Mouse (Mus musculus): ENCODE data around the gene Nkd2. TPM values are rescaled to one million over a fixed set of nuclear protein-coding genes. Genes with fewer than 3 reads are reported as not detected.

The Nkd2 gene
- total RNA-seq, 2 experiments from 2014 or later, result 3.3 TPM

DNA sequence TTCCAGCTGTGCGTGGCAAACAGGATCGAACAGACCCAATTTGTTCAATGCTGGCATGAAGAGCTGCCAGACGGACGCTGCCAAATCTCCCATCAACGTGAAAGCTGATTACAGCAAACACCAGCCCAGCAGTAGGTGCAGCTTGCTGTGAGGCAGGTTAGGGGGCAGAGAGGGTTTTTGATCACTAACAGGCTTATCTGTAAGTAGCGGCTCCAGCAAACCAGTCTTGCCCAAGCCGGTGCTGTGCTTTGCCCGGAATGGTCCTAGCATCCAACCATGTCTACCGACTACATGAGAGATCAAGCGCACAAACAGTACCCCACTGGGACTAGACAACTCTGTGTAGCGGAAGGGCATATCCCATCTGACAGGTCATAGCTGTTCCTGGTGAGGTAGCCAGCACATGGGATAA, 8.3 kb downstream of the Nkd2 start:
- no peak for TF ChIP-seq CTCF (IDR thresholded peaks at IDR 0.05)
- intact Hi-C loops (cut with DNase I), result no loop called here
- Histone ChIP-seq H3K4me3 (no peak overlapping the region), H3K27ac (no peak overlapping the region)
- no peak for DNase-seq (ENCODE audit: extremely low spot score in 1 of 2, low spot score in 2 of 2)

DNA sequence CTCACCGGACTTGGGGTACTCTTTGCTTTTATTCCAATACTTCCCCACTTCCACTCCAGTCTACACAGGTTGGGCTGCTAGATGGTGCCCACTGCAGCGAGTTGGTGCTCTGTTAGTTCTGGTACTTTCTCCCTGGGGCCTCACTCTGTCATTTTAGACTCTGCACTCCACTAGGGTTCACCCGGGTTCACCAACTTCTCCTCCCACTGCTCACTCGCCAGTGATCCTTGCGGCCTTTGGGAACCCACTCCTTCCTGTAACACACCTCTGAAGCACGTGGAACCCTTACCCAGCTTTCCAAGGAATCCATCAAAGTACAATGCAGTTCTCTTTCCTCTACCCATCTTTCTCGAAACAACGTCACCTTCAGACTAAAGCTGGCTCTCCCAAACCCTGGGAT, 9.7 kb downstream of the Nkd2 start:
- H3K27ac ChIP-seq, result no peak overlapping the region
- intact Hi-C loops (cut with DNase I), result no loop called here
- DNase-seq (ENCODE audit: extremely low spot score in 1 of 2, low spot score in 2 of 2), result no peak
- no peak for TF ChIP-seq CTCF (IDR thresholded peaks at IDR 0.05)
- no peak overlapping the region for H3K4me3 ChIP-seq

DNA sequence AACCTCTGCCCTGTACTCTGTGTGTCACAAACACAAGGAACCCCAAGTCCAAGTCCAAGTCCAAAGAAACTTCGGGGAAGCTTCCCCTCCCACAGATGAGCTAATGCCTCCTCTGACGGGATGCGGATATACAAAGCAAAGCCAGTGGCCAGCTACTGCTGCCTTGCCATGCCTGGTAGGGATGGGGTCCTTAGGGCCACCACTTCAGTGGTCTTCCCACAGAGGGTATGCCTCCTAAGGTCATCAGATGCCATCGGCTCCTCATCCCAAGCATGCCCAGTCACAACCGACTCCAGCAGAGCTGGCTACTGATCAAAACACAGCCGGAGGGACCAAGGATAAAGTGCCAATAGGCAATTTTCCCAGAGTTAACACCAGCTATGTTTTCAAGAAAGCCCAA, 10.9 kb downstream of the Nkd2 start:
- intact Hi-C loops (cut with DNase I), result no loop called here
- no peak for DNase-seq (ENCODE audit: extremely low spot score in 1 of 2, low spot score in 2 of 2)
- no peak for TF ChIP-seq CTCF (IDR thresholded peaks at IDR 0.05)
- Histone ChIP-seq H3K27ac (no peak overlapping the region), H3K4me3 (no peak overlapping the region)

DNA sequence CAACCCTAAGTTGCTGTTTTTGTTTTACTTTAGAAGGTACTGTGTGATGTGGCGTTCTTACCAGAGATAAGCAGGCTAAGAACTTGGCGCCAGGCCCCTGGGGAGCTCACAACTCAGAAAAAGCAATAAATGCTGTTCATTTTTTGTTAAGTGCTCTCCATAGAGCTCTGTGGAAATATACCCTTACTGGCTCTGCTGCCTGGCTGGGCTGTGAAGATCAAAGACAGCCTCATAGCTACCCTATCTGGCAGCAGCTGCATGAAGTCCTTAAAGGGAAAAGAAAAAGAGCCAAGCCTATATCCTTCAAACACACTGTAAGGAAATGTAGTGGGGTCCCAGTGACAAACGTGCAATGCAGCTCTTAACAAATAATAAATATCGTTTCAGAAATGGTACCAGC, 11.6 kb downstream of the Nkd2 start:
- intact Hi-C loops (cut with DNase I), result no loop called here
- no peak for TF ChIP-seq CTCF (IDR thresholded peaks at IDR 0.05)
- no peak overlapping the region for H3K27ac ChIP-seq
- no peak for DNase-seq (ENCODE audit: extremely low spot score in 1 of 2, low spot score in 2 of 2)
- no peak overlapping the region for H3K4me3 ChIP-seq

DNA sequence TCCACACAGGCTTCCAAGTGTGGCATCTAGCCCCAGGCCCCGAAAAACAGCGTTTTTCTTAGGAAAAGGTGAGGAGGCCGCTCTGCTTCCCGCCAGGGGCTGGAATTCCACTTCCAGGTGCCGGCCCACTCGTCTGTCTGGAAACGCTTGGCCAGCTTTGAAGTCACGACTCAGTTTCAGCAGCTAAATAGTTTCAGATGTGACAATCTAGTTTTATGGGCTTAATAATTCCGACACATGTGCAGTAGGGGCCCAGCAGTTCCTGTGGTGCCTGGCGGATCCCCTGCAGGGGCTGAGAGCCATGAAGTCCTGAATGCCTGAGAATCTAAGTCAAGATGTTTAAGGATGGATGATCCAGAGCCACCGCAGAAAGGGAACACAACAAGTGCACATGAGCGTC, 13.6 kb downstream of the Nkd2 start:
- intact Hi-C loops (cut with DNase I), result no loop called here
- H3K4me3 ChIP-seq, result no peak overlapping the region
- no peak for TF ChIP-seq CTCF (IDR thresholded peaks at IDR 0.05)

DNA sequence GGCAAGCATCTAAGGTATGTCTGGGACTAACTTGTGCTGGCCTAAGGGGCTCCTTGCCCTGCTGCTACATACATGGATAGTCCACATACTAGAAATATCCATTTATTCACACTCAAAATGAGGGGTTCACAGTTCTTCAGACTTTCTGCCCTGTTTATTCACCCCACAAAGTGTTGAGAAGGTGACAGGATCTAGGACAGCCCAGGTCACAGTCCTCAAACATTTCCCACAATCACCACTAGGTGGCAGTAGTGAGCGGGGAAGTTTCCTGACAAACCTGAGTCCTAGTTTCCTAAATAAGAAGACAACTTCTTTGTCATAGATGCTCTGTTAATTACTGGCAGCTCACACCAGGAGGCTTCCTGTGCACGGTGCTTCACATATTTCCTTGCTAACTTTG, 15.9 kb downstream of the Nkd2 start:
- peak; percentile 42 to 70 for DNase-seq (ENCODE audit: extremely low spot score in 1 of 2, low spot score in 2 of 2)

More for the DNA sequence above, 13.6 kb downstream of the Nkd2 start:
- H3K27ac ChIP-seq, result no peak overlapping the region
- DNase-seq (ENCODE audit: extremely low spot score in 1 of 2, low spot score in 2 of 2), result no peak

DNA sequence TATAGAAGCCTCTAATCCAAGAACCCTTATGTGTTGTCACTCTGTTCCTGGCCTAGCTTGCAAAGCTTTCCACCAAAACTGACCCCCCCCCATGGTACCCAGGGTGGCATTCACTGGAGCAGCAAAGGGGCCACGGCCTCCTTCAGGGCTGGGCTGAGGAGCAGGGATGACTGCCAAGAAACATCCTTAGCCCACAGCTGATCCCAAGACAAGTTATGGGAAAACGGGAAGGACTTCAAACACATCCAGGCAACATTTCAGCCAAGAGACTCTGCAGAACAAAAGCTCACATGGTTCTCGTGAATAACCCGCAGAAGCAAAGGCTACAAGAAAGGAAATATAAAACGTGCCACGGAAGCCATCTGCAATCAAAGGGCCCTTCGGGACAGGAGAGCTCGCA, 20.2 kb downstream of the Nkd2 start:
- intact Hi-C loops (cut with DNase I), result no loop called here
- DNase-seq (ENCODE audit: extremely low spot score in 1 of 2, low spot score in 2 of 2), result no peak
- Histone ChIP-seq H3K4me3 (no peak overlapping the region), H3K27ac (no peak overlapping the region)
- no peak for TF ChIP-seq CTCF (IDR thresholded peaks at IDR 0.05)

More for the DNA sequence above, 15.9 kb downstream of the Nkd2 start:
- no peak overlapping the region for H3K27ac ChIP-seq
- peak; percentile 94 for TF ChIP-seq CTCF (IDR thresholded peaks at IDR 0.05)
- H3K4me3 ChIP-seq, result no peak overlapping the region
- intact Hi-C loops (cut with DNase I), result loop anchor here (1.0 kb wide), 1 partner anchor 76 kb away; no protein-coding TSS in a partner anchor

DNA sequence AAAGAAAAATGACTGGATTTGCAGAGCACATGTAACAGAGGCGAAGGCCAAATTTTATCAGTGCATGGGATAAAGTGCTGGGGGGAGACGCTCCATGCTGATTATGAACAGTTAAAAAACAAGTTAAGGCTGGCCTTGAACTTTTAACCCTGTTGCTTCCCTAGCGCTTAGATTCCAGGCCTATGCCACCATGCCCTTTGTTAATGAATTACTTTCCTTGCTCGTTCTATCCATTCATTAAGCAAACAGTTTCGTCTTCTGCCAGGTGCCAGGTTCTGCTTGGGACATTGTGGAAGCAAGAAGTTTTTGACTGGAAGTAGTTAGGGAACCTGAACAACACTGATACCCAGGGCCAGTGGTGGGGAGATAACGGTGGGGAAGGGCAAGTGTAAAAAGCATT, 23.7 kb downstream of the Nkd2 start:
- intact Hi-C loops (cut with DNase I), result loop anchor here (5.0 kb wide), 1 partner anchor 176 kb away; no protein-coding TSS in a partner anchor
- TF ChIP-seq CTCF (IDR thresholded peaks at IDR 0.05), result no peak
- H3K27ac ChIP-seq, result no peak overlapping the region
- no peak overlapping the region for H3K4me3 ChIP-seq
- no peak for DNase-seq (ENCODE audit: extremely low spot score in 1 of 2, low spot score in 2 of 2)

DNA sequence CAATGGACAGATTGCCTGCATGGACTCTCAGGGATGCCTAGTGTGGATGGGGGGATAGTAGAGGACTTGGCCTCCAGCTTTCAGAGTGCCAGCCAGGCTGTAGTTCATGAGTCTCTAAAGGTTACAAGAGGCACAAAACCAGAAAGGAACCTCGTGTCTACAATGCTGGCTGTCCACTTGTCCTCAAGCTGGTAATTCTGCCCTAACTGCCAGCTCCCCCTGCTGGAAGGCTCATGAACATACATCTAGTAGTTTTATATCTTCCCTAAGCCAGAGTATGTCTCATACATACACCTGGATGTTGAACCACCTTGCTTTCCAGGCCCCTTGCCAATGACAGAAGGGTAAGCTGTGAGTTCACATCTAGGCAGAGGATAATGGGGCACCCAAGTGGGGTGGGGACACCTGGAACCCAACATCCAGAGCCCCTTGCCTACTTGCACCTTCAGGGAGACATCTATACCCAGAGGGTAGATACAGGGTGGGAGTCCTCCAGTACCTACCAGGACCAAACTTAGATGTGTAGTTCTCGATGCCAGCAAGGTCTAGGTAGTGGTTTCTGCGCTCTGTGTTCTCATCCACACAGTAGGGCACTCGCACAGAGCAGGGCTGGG, 25.1 kb downstream of the Nkd2 start:
- peak; percentile 83 for TF ChIP-seq CTCF (IDR thresholded peaks at IDR 0.05)
- intact Hi-C loops (cut with DNase I), result loop anchor here (1.0 to 5.0 kb wide), 2 partner anchors 104 to 175 kb away; no protein-coding TSS in a partner anchor
- H3K27ac ChIP-seq, result no peak overlapping the region
- DNase-seq (ENCODE audit: extremely low spot score in 1 of 2, low spot score in 2 of 2), result peak; percentile 34 to 56
- no peak overlapping the region for H3K4me3 ChIP-seq

DNA sequence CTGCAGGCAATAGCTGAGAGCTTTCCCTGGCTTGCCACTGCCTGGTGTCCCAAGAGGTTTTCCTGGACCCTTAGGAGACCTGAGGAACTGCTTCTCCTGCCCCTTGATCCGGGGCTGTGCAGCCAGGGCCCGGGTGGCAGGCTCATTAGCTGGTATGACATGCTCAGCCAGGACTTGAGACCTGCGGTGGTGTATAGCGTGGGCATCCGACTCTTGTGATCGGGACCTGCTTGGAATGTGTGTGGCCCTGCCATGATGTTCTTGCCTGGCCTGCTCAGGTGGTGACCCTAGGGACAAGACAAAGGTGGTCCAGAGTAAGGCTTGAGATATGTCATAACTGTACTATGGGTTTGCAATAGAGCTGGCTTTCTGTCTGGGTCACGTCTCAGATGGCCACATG, 26.2 kb downstream of the Nkd2 start:
- H3K4me3 ChIP-seq, result no peak overlapping the region
- DNase-seq (ENCODE audit: extremely low spot score in 1 of 2, low spot score in 2 of 2), result no peak
- no peak for TF ChIP-seq CTCF (IDR thresholded peaks at IDR 0.05)
- intact Hi-C loops (cut with DNase I), result loop anchor here (5.0 kb wide), 1 partner anchor 174 kb away; no protein-coding TSS in a partner anchor
- H3K27ac ChIP-seq, result no peak overlapping the region

DNA sequence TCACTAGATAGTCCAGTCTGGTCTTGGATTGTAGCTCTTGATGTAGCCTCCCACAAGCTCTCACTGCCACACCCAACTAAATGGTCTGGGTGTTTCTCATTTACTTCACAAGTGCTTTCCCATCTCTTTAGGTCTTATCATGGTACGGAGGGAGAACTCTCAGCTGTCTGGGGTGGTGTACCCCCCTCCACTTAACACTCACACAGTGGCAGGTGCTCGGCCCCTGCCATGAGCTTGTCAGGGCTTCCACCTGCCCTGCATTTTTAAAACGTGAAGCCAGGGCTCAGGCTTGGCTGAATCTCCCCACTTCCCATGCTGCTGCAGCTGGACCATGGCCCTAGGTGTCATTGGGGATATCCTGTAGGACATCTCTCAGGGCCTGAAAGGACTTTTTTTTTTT, 28.5 kb downstream of the Nkd2 start:
- Histone ChIP-seq H3K4me3 (no peak overlapping the region), H3K27ac (no peak overlapping the region)
- no peak for TF ChIP-seq CTCF (IDR thresholded peaks at IDR 0.05)
- DNase-seq (ENCODE audit: extremely low spot score in 1 of 2, low spot score in 2 of 2), result no peak
- intact Hi-C loops (cut with DNase I), result no loop called here

DNA sequence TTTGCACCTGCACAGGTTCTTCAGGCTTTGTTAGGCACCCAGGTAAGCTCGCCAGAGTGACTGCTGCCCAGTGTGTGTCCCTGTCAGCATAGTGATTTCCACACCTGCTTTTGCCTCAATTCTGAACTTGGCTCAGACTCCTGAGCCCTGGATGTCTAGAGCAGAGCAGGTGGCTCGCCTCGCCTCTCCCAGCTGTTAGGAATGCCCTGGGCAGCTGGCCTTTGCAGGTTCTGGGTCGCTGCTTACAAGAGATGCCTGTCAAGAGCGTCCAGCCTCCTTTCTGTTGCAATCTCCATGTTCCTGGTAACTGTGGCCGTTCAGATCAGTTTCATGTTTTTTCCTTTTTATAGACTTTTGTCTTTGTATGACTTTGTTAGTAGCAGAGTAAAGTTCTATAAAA, 31.1 kb downstream of the Nkd2 start:
- Histone ChIP-seq H3K4me3 (no peak overlapping the region), H3K27ac (no peak overlapping the region)
- intact Hi-C loops (cut with DNase I), result no loop called here
- DNase-seq (ENCODE audit: extremely low spot score in 1 of 2, low spot score in 2 of 2), result no peak
- TF ChIP-seq CTCF (IDR thresholded peaks at IDR 0.05), result no peak

DNA sequence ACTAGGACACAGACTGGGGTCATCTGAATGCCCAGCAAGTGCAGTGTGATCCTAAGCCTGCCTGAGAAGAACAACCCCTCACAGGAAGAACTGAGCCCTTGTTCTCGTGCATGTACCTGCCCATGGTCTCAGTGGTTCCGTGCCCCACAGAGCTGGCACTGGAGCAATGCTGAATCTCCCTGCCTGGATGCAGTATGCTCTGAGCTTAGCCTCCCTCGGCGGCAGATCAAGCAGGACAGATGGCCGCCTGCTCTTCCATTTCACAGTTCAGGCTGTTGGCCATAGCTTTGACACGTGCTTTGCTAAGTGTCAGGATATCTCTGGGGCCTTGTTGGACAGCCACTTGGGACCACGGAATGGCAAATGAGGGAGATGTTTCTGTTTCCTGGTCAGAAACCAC, 33.2 kb downstream of the Nkd2 start:
- no peak for TF ChIP-seq CTCF (IDR thresholded peaks at IDR 0.05)
- DNase-seq (ENCODE audit: extremely low spot score in 1 of 2, low spot score in 2 of 2), result no peak

More for the DNA sequence above, 33.2 kb downstream of the Nkd2 start:
- Histone ChIP-seq H3K4me3 (no peak overlapping the region), H3K27ac (no peak overlapping the region)
- intact Hi-C loops (cut with DNase I), result no loop called here

All from left cerebral cortex, adult 2 months (tissue).